Mouse (Mus musculus) hindbrain, embryonic 11.5 days (tissue): ENCODE data around the gene Abcb6. TPM values are rescaled to one million over a fixed set of nuclear protein-coding genes. Genes with fewer than 3 reads are reported as not detected.

ENCODE experiments used
- ATAC-seq: fragments of 200-750 bp; cut with Nextera tagmentation; 2 replicates; pipeline ENCODE4 v1.8.0; 2017; ENCODE audit warnings: mild to moderate bottlenecking, moderate TSS enrichment, moderate library complexity; ENCODE audit not compliant: low FRiP score
- DNase-seq: peaks from one replicate; pipeline ENCODE4 v3.0.0-alpha.2; 2015; ENCODE audit warnings: low spot score
- H3K27ac ChIP-seq: fragments of 300-500 bp; sonication (generic); 2 replicates; pipeline ENCODE4 v1.5.1; 2014; ENCODE audit warnings: mild to moderate bottlenecking, low read depth, low read length
- H3K27me3 ChIP-seq: fragments of 300-500 bp; sonication (generic); 2 replicates; pipeline ENCODE4 v1.6.1; 2014; ENCODE audit warnings: mild to moderate bottlenecking, low read length, moderate library complexity, mixed read lengths; ENCODE audit not compliant: control insufficient read depth, insufficient read depth
- H3K36me3 ChIP-seq: fragments of 300-500 bp; sonication (generic); 2 replicates; pipeline ENCODE4 v1.6.1; 2014; ENCODE audit warnings: mild to moderate bottlenecking, low read length, moderate library complexity, mixed read lengths; ENCODE audit not compliant: control insufficient read depth, insufficient read depth
- H3K4me1 ChIP-seq: fragments of 300-500 bp; sonication (generic); replicated peaks from 2 replicates; pipeline ENCODE4 v1.6.1; 2014; ENCODE audit warnings: low read length, mixed read lengths; ENCODE audit not compliant: control insufficient read depth, insufficient read depth
- H3K4me2 ChIP-seq: fragments of 300-500 bp; sonication (generic); replicated peaks from 2 replicates; pipeline ENCODE4 v1.6.1; 2014; ENCODE audit warnings: mild to moderate bottlenecking, low read depth, low read length
- H3K4me3 ChIP-seq: fragments of 300-500 bp; sonication (generic); 2 replicates; pipeline ENCODE4 v1.5.1; 2014; ENCODE audit warnings: low read depth, low read length
- H3K9ac ChIP-seq: fragments of 300-500 bp; sonication (generic); 2 replicates; pipeline ENCODE4 v1.6.1; 2014; ENCODE audit warnings: low read depth, low read length
- H3K9me3 ChIP-seq: fragments of 300-500 bp; sonication (generic); 2 replicates; pipeline ENCODE4 v1.6.1; 2016; ENCODE audit warnings: low read length; ENCODE audit not compliant: control insufficient read depth
- WGBS: fragments of 180-500 bp; shearing (Covaris S2); extraction: QIAGEN DNeasy Blood & Tissue Kit; methylation state at CpG from one replicate; pipeline ENCODE4 v1.1.7; 2014; 5-methylcytosine and 5-hydroxymethylcytosine counted together
- polyA plus RNA-seq: library from polyadenylated mRNA; unstranded; fragments of >200 nt; fragmentation: Nextera tagmentation; extraction: Ambion mirVana; gene quantifications from 2 replicates; pipeline ENCODE4 v1.2.1, GENCODE M21; 2014

The Abcb6 gene
- polyA plus RNA-seq, 1 experiment from 2014 or later: 21.8 TPM

DNA sequence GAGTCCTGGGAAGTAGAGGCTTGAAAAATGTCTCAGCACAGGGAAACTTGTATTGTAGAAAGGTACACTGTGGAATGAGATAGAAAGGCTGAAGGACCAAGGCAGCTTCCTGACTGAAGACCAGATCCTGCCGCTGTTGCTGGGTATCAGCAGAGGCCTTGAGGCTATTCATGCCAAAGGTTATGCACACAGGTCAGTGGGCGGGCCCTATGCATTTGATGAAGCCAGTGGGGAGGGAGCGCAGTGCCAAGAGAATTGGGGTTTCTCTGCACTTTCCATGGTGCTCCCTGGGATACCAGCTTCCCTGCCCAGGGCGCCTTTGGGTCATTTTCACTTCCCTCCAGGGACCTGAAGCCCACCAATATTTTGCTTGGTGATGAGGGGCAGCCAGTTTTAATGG is 32.4 kb upstream of the Abcb6 start:
- Histone ChIP-seq H3K9ac (no peak overlapping the region), H3K9me3 (no peaks in the 10 kb centered on the region), H3K4me2 (no peak overlapping the region), H3K36me3 (0 out of 2 replicates have a peak, but pooled peaks cover 2% of the 10 kb centered on the region), H3K27ac (no peak overlapping the region), H3K4me3 (no peak overlapping the region), H3K4me1 (peaks cover 5% of the 10 kb centered on the region), H3K27me3 (peaks cover 17% of the 10 kb centered on the region)
- 75% methylated on average over 4 of the region's 4 CpGs for WGBS
- no peak for DNase-seq
- ATAC-seq: no peak

GRCm38 (mm10) chr1:75211141-75211708 is 31.0 kb upstream of the Abcb6 start:
- WGBS: 14% methylated on average over 17 of the region's 17 CpGs
- H3K9me3 ChIP-seq: no peaks in the 10 kb centered on the region
- ATAC-seq (no peak; the same call in 1 of the 2 replicates), DNase-seq (no peak)
- H3K4me1 ChIP-seq: peaks cover 5% of the 10 kb centered on the region
- H3K9ac ChIP-seq: peak overlapping the region; percentile 91
- H3K4me2 ChIP-seq: peak overlapping the region; percentile 88
- peak overlapping the region; percentile 84 for H3K4me3 ChIP-seq
- H3K36me3 ChIP-seq: 0 out of 2 replicates have a peak, but pooled peaks cover 2% of the 10 kb centered on the region
- no peak overlapping the region for H3K27ac ChIP-seq
- H3K27me3 ChIP-seq: peaks cover 7% of the 10 kb centered on the region

DNA sequence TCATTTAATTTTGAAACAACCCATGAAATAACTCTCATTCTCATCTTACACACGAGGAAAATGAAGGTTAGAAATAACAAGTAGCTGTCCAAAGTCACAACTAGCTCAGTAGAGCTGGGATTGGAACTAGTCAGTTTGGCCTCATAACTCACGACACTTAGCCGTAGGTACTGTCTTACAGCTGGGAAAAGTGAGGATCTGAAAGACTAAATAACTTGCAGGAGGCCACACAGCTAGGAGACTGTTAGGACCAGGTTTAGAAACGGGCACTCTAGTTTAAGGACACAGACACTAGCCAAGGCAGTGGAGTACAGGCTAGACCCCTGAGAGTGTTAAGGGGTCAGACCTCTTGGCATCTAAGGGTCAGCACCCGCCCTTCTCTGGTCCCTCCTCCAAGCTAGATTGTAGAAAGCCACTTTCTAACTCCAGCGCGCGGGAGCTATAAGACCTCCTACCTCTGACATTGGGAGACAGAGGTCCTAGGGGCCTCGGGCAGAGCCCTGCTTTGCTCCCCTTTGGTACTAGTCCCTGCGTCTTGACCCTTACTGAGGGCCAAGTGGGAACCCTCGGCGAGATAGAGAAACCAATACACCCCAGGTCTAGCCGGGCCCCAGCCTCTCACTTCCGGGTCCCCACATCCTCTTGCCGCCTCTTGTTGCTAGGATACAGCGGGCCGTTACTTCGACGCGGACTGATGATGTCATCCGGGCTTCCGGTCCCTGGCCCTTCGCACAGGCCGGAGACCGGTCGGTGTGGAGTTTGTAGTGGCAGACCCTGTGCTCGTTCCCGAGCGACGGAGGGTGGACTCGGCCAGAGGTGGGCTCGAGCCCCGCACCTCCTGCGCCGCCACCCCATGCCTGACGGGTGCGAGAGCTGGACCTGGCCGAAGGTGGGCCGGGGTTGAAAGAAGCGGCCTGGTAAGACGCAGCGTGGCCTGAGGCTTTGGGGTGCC is 30.2 kb upstream of the Abcb6 start, which contains the start of the genes Glb1l and Stk16:
Gene Glb1l, minus strand, starts transcription at position 678 of the 952 bp plus-strand sequence.
Gene Stk16, plus strand, starts transcription at position 703 of the 952 bp plus-strand sequence.
- Histone ChIP-seq H3K9me3 (no peaks in the 10 kb centered on the region), H3K27ac (no peak within 1 kb of the TSS), H3K9ac (peak within 1 kb of the TSS; percentile 91), H3K27me3 (peaks cover 5% of the 10 kb centered on the region; the same call in 1 of the 2 replicates), H3K36me3 (0 out of 2 replicates have a peak, but pooled peaks cover 2% of the 10 kb centered on the region), H3K4me3 (peak within 1 kb of the TSS; percentile 84), H3K4me1 (peaks cover 5% of the 10 kb centered on the region), H3K4me2 (peak within 1 kb of the TSS; percentile 88)
- DNase-seq: peak; percentile 98
- 6% methylated on average over 42 of the region's 42 CpGs for WGBS
- peak; percentile 94 for ATAC-seq

DNA sequence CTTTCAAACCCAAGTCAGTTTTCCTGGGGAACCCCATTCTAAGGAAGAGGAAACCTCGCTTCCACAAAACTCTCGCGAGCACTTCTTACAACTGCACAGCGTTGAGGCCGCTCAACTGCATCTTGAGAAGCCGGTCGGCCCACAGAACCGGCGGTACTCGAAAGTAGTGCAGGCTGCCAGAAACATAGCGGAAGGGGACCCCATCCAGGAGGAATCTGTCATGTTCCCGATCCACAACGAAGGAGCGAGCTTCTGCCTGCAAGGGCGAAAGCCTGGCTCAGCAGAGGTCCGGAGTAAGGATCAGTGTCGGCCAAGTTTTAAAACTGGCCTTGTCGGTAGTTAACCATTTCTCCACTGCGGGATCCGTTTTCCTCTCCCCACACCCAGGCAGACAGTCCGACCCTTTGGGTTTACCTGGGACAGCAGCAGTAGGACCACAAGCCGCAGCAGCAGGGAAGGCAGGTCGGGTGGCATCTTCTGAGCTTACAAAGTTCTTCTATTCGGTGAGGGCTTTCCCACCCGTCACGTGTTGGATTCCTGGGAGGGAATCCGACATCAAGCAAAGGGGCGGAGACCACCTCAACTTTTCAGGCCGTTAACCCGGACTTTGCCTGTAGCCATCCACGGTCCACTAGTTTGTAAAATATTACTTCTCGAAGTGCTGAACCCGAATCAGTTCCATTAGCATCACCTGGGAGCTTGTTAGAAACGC is 28.9 kb upstream of the Abcb6 start:
- WGBS: 15% methylated on average over 34 of the region's 34 CpGs
- ATAC-seq: no peak
- peak overlapping the region; percentile 40 for H3K4me2 ChIP-seq
- H3K9me3 ChIP-seq: no peaks in the 10 kb centered on the region
- peaks cover 5% of the 10 kb centered on the region; the same call in 1 of the 2 replicates for H3K27me3 ChIP-seq
- H3K4me3 ChIP-seq: peak overlapping the region; percentile 25
- peak overlapping the region; percentile 46 for H3K9ac ChIP-seq
- no peak overlapping the region for H3K27ac ChIP-seq
- peak; percentile 21 for DNase-seq
- H3K36me3 ChIP-seq: no peaks in the 10 kb centered on the region
- peaks cover 5% of the 10 kb centered on the region for H3K4me1 ChIP-seq

- no peak overlapping the region for H3K4me3 ChIP-seq
- no peak overlapping the region for H3K4me2 ChIP-seq
- 91% methylated on average over 1 of the region's 1 CpGs for WGBS
- H3K27me3 ChIP-seq: no peaks in the 10 kb centered on the region
- H3K36me3 ChIP-seq: no peaks in the 10 kb centered on the region
- no peak for DNase-seq
- ATAC-seq: no peak
- H3K9ac ChIP-seq: no peak overlapping the region
- H3K4me1 ChIP-seq: no peaks in the 10 kb centered on the region
- H3K27ac ChIP-seq: no peak overlapping the region
- no peaks in the 10 kb centered on the region for H3K9me3 ChIP-seq
Observed at GRCm38 (mm10) chr1:75201236-75201635, 21.0 kb upstream of the Abcb6 start.

DNA sequence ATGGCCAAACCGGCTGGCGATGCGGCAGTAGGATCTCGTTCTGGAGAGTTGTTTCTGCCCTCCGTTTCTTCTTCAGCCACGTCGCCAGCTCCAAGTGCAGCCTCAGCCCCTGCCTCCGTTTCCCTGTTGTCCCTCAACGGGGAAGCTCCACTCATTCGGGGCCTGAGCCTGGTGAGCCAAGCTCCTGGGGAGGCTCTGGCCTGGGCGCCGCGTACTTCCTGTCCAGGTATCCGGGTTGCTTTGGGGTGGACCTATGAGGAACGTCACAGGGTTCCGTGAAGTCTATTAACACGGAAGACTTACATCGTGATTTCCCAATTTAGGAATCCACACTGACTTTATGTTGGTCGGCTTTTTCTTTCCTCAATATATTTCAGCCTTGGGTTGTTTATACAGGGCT is 12.3 kb upstream of the Abcb6 start:
- DNase-seq (no peak), ATAC-seq (peak; percentile 23; the same call in 1 of the 2 replicates)
- no peaks in the 10 kb centered on the region for H3K4me1 ChIP-seq
- peak overlapping the region; percentile 78 for H3K4me3 ChIP-seq
- 1% methylated on average over 19 of the region's 19 CpGs for WGBS
- no peaks in the 10 kb centered on the region for H3K27me3 ChIP-seq
- H3K4me2 ChIP-seq: peak overlapping the region; percentile 95
- H3K27ac ChIP-seq: peak overlapping the region; percentile 76
- no peaks in the 10 kb centered on the region for H3K36me3 ChIP-seq
- no peaks in the 10 kb centered on the region for H3K9me3 ChIP-seq
- peak overlapping the region; percentile 85 for H3K9ac ChIP-seq

DNA sequence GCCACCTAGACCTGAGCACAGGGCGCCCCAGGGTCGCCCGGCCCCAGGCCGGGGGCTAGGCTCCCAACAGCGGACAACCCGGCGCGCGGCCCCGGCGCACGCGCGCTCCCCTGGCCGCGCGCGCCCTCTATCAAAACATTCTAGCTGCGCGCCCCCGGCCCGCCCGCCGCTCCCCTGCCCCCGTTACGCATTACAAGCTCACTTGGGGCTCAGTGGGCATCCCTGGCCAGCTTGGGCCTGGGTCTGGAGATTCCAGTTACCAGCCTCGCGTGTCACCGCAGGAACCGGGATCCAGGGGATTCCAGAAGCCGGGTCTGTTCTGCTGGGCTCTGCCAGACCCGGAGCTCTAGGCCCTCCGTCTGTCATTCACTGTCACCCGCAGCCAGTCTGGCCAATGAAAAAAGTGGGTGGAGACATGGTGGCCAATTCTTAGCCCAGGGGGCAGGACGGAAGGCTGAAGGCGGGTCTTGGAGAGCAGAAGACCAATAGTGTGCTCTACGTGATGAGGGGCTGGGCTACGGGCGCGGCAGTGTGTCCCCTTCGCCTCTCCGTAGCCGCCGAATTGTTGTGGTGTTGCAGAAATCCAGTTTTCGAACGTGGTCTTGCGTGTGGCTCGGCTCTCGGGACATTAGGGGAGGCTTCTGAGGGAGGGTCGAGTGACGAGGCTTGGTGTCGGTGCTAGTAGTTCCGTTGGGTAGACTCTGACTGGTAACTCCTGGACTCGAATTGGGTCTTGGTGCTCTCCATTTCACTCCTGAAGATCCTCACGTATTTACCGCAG is 11.6 kb upstream of the Abcb6 start, which contains the start of the genes Ankzf1 and Atg9a:
Gene Ankzf1, plus strand, starts transcription at position 530 of the 781 bp plus-strand sequence.
Gene Atg9a, minus strand, starts transcription at position 575 of the 781 bp plus-strand sequence.
- no peaks in the 10 kb centered on the region for H3K36me3 ChIP-seq
- DNase-seq (peak; percentile 92), ATAC-seq (peak; percentile 100)
- WGBS: under 1% methylated on average over 50 of the region's 56 CpGs
- H3K9ac ChIP-seq: peak within 1 kb of the TSS; percentile 87
- no peaks in the 10 kb centered on the region for H3K4me1 ChIP-seq
- H3K4me2 ChIP-seq: peak within 1 kb of the TSS; percentile 95
- peak within 1 kb of the TSS; percentile 78 for H3K4me3 ChIP-seq
- H3K9me3 ChIP-seq: no peaks in the 10 kb centered on the region
- H3K27me3 ChIP-seq: no peaks in the 10 kb centered on the region
- H3K27ac ChIP-seq: peak within 1 kb of the TSS; percentile 90
